Mouse (Mus musculus) liver, adult (tissue): ENCODE results near the gene Rab40c.

Source experiments
- GATA4 ChIP-seq: IDR thresholded peaks from 2 replicates; pipeline ENCODE4 v1.6.1; 2014; ENCODE audit warnings: mild to moderate bottlenecking, low read length; ENCODE audit not compliant: insufficient replicate concordance

Rab40c gene

DNA sequence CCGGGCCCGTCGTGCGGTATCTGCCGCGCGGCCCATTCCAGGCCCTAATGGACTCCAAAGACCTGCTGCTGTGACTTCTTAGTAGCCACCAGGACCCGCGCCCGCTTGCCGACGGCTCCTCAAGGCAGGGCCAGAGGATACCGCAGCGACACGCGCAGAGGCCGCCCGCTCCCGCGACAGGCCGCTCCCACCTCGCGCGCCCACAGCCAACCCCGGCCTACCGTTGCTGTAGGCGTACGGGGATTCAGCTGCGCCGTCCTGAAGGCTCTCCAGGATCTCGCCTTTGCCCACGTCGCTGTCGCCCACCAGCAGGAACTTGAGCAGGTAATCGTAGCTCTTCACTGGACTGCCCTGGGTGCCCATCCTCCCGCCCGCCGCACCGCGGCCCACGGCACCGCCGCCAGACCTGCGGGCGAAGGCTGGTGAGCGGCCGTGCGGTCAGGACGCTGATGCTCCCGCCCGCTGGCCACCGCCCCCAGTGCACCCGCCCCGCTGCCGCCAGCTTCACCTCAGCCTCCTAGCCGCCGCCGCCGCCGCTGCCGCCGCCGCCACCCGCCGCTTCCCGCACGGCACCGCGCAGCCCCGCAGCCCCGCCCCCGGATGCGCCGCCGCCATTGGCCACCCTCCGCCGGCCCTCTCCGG is at the start of gene Rab40c:
TSS of gene Rab40c (minus strand) at position 584 of the 642 bp plus-strand sequence.
- no peak for TF ChIP-seq GATA4

DNA sequence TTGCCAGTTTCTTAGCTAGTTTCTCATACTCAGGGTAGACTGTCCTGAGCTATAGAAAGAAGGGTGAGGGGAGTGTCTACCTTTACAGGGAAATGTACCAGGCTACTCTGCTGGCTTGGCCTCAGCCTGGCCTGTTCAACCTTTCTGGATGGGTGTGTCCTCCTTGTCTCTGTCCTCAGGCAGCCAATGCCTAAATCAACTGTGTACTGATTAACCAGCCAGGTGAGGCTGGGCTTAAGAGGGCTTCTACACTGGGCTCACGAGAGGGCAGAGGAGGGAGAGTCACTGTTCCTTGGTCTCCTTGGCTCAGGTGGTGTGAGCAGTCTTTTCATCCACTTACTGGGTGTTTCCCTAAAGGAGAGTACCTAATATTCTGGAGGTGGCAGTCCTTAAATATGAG is 48.6 kb upstream of the Rab40c start:
- no peak for TF ChIP-seq GATA4

- no peak for TF ChIP-seq GATA4
Measured at GRCm38 (mm10) chr17:25967652-25968051, 48.1 kb upstream of the Rab40c start.

DNA sequence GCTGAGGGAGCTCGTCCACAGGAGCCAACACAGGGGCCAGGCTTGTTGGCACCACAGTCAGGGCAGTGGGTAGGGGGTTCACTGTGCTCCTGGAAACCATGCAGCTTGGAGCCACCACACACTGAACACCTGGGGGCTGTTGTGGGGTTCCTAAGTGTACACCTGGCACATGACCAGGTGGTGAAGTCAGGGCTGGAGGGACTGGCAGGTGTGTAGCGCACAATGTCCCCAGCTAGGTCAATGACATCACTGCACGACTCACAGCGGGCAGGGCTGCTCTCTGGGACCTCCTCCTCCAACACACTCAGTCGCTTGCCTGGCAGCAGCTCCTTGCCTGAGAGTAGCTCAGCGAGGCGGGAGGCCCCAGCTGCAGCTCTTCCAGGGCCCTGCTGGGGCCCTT is 44.7 kb upstream of the Rab40c start:
- no peak for TF ChIP-seq GATA4

- no peak for TF ChIP-seq GATA4
Measured at GRCm38 (mm10) chr17:25962413-25962905, 42.9 kb upstream of the Rab40c start.

DNA sequence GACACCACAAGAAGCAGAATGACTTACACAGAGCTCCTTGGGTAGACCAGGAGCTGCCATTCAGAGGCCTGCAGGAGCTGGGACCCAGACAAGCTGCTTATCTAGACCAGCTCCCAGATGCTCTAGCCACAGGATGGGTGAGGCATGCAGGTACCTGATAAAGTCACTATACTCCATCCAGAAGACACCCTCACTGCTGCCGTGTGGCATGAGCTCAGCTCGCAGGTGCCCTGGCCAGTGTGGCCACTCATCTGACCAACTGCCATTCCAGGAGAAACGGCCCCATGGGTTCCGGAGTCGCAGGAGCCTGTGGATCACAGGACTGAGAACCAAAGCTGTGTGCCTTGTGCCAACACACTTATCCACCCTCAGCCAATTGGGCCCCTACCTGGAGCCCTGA is 42.0 kb upstream of the Rab40c start:
- no peak for TF ChIP-seq GATA4

- TF ChIP-seq GATA4: no peak
Measured at GRCm38 (mm10) chr17:25959630-25960467, 40.3 kb upstream of the Rab40c start.

DNA sequence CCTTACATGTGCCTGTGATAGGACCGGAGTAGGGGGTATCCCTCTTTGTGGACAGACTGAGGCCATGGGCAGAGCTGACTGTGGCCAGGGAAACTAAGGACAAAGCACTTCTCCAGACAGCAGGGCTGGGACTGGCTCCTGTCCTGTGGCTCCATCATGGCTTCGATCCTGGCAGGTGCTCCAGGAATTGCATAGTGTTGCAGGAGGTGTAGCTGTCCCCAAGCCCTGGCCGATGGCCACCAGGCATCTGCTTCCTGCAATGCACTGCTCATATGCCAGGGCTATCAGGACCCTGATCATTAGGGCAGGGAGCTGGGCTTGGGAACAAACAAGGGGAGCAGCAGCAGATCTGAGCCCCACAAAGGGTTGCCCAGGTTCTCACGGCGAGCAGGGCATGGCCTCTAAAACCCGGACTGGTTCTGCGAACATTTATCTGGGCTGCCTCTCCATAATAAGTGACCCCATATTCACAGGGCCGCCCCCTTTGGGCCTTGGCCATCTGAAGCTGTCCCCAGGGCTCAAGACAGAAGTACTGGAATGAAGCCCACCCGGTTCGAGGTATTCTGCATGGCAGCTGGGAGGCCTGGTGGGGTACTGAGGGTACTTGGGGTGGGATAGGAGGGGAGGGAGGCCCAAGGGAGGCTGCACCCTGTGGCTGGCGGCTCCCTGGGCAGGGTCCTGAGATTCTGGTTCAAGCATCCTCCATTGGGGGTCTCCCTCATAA is 39.4 kb upstream of the Rab40c start:
- TF ChIP-seq GATA4: no peak

DNA sequence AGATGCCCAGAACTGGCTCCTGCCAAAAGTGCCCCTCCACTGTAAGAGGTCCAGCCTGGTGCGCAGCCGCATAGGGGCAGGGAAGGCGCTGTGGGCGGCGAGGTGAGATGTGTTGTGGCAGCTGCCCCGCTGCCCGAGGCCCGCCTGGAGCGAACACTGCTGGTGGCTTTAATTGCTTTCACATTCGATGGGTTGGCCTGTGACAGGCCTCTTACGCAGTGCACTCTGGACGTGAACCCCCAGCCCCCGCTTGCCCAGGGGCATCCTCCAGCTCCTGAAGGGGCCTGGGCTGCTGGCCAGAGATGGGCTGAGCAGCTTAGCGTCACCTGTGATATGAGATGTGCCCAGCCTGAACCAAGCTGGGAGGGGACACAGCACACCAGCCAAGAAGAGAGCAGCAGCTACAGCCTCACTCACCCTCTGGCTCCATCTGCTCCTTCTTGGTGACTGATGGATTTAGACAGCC is 38.1 kb upstream of the Rab40c start:
- TF ChIP-seq GATA4: no peak

DNA sequence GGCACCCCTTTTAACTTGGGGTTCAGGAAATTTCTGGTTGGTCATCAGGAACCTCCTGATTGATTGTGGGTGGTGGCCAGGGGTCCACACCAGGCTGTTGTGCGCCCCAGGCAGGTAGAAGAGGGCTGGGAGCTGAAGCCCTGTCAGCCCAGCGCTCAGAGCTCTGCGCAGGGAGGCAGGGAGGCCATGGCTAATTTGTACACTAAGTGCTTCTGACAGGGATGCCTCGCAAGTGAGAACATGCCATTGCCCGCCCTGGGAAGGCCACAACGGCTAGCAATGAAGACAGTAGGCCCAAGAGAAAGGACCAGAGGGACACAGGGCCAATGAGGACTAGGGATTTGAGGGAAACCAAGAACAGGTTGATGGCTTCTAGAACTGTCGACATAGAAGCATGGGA is 37.1 kb upstream of the Rab40c start:
- TF ChIP-seq GATA4: no peak

GRCm38 (mm10) chr17:25956201-25956600 is 36.7 kb upstream of the Rab40c start:
- TF ChIP-seq GATA4: no peak

- no peak for TF ChIP-seq GATA4
Measured at GRCm38 (mm10) chr17:25955736-25956135, 36.2 kb upstream of the Rab40c start.

DNA sequence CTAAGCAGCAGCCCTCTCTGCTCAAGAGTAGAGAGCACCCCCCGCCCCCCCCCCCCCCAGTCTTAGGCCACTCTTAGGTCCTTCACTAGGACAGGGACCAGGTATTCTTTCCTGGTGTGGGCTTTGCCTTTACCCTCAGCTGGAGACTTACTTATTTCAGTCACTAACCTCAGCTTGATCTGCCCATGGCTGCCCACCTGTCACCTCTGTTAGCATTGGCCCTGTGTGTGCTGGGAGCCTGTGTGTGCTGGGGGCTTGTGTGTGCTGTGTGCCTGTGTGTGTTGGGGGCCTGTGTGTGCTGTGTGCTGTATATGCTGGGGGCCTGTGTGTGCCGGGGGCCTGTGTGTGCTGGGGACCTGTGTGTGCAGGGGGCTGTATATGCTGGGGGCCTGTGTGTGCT is 35.1 kb upstream of the Rab40c start:
- TF ChIP-seq GATA4: no peak

GRCm38 (mm10) chr17:25953161-25953560 is 33.6 kb upstream of the Rab40c start:
- TF ChIP-seq GATA4: no peak

- TF ChIP-seq GATA4: no peak
Measured at GRCm38 (mm10) chr17:25951803-25952623, 32.5 kb upstream of the Rab40c start, which contains the start of gene A930017K11Rik. TSS of gene A930017K11Rik (minus strand) at chr17:25952565.
